In the genomic region with DNA sequence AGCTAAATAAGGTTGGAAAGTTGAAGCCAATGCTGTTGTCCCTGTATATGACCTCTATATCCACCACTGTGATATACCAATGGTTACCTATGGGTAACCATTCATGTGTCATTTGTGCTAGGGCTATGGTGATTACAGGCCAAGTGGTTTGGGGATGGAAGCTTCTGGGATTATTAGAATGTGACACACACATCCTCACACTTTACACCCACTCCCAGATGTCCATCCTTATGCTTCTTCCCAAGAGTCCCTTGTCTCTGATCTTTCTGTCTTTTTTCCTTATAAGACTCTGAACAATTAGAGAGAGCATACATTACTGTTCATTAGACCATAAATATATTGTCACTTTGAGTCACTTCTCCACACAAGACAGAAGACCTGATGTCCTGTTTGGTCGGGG, we compare ENCODE assay signal across 20 mouse cellular contexts.
"Had no signal": no experiment of that assay in that cellular context is flagged by ENCODE, and none has a peak within 500 bp of the region (broad histone marks: within the 10 kb centered on the region; RNA-seq: fewer than 3 reads in every experiment).

No protein-coding gene starts in this region.

- H3K4me3 ChIP-seq: liver, embryonic 15.5 days; lung, embryonic 15.5 days; midbrain, embryonic 10.5 days; midbrain, embryonic 12.5 days; myocyte; neural tube, embryonic 13.5 days; neural tube, embryonic 15.5 days had no signal

- H3K4me1 ChIP-seq: lung, embryonic 15.5 days; midbrain, embryonic 10.5 days; midbrain, embryonic 12.5 days; neural tube, embryonic 13.5 days; neural tube, embryonic 15.5 days had no signal

- H3K9me3 ChIP-seq: liver, embryonic 15.5 days; lung, embryonic 15.5 days; midbrain, embryonic 10.5 days; midbrain, embryonic 12.5 days; neural tube, embryonic 13.5 days; neural tube, embryonic 15.5 days had no signal

- H3K4me2 ChIP-seq: liver, embryonic 15.5 days; lung, embryonic 15.5 days; midbrain, embryonic 12.5 days; neural tube, embryonic 13.5 days; neural tube, embryonic 15.5 days had no signal

- H3K27me3 ChIP-seq: liver, embryonic 15.5 days; lung, embryonic 15.5 days; midbrain, embryonic 12.5 days; neural tube, embryonic 13.5 days; neural tube, embryonic 15.5 days had no signal

- ATAC-seq: liver, postnatal 0 days; lung, postnatal 0 days; midbrain, embryonic 16.5 days had no signal

- H3K27ac ChIP-seq: liver, embryonic 15.5 days; lung, embryonic 15.5 days; midbrain, embryonic 10.5 days; midbrain, embryonic 12.5 days; neural tube, embryonic 13.5 days; neural tube, embryonic 15.5 days had no signal

- H3K9ac ChIP-seq: liver, embryonic 15.5 days; liver, postnatal 0 days; lung, embryonic 15.5 days; midbrain, embryonic 12.5 days; neural tube, embryonic 13.5 days; neural tube, embryonic 15.5 days had no signal

- H3K36me3 ChIP-seq: liver, embryonic 15.5 days; lung, embryonic 15.5 days; midbrain, embryonic 10.5 days; midbrain, embryonic 12.5 days; neural tube, embryonic 13.5 days; neural tube, embryonic 15.5 days had no signal

- DNase-seq: liver, postnatal 0 days; lung, adult 2 months; lung, postnatal 14 days; lung, postnatal 4 days; midbrain, embryonic 14.5 days; retina, postnatal 1 day; right cerebral cortex, postnatal 4 days; spleen, adult 18-20 months; thymus, adult 18-20 months; thymus, postnatal 14 days; thymus, postnatal 36 days had no signal
